Mouse (Mus musculus): ENCODE results near the gene Cluh. TPM values are rescaled to one million over a fixed set of nuclear protein-coding genes. Genes with fewer than 3 reads are reported as not detected.

Gene Cluh
- total RNA-seq, 2 experiments from 2014 or later = 66.9 to 70.0 TPM

GRCm38 (mm10) chr11:74648676-74649075, 619 bp upstream of the Cluh start:
- DNase-seq = no peak

- DNase-seq = peak in 1 of 2 experiments; percentile 41
Observed at GRCm38 (mm10) chr11:74649647-74650551, 604 bp downstream of the Cluh start.

- no peak for DNase-seq
Observed at GRCm38 (mm10) chr11:74650576-74651100, 1.3 kb downstream of the Cluh start.

- DNase-seq = peak; percentile 20 to 45
Observed at GRCm38 (mm10) chr11:74652791-74653191, 3.5 kb downstream of the Cluh start.

GRCm38 (mm10) chr11:74653385-74653784, 4.1 kb downstream of the Cluh start:
- DNase-seq = no peak

GRCm38 (mm10) chr11:74655941-74656340, 6.6 kb downstream of the Cluh start:
- no peak for DNase-seq

- no peak for DNase-seq
Observed at GRCm38 (mm10) chr11:74660336-74660735, 11.0 kb downstream of the Cluh start.

GRCm38 (mm10) chr11:74661641-74662040, 12.3 kb downstream of the Cluh start:
- peak in 1 of 2 experiments; percentile 1 for DNase-seq

- peak in 1 of 2 experiments; percentile 1 for DNase-seq
Observed at GRCm38 (mm10) chr11:74662221-74662620, 12.9 kb downstream of the Cluh start.

- no peak for DNase-seq
Observed at GRCm38 (mm10) chr11:74664279-74664678, 15.0 kb downstream of the Cluh start.

- DNase-seq = no peak
Observed at GRCm38 (mm10) chr11:74664906-74665305, 15.6 kb downstream of the Cluh start.

GRCm38 (mm10) chr11:74665631-74666283, 16.5 kb downstream of the Cluh start:
- no peak for DNase-seq

GRCm38 (mm10) chr11:74666284-74666652, 17.0 kb downstream of the Cluh start:
- DNase-seq = no peak

GRCm38 (mm10) chr11:74666776-74667581, 17.7 kb downstream of the Cluh start:
- DNase-seq = no peak

- no peak for DNase-seq
Observed at GRCm38 (mm10) chr11:74667582-74668010, 18.3 kb downstream of the Cluh start.

GRCm38 (mm10) chr11:74668466-74668865, 19.2 kb downstream of the Cluh start:
- no peak for DNase-seq

GRCm38 (mm10) chr11:74668971-74669370, 19.7 kb downstream of the Cluh start:
- DNase-seq = no peak

GRCm38 (mm10) chr11:74670151-74670550, 20.9 kb downstream of the Cluh start:
- DNase-seq = no peak

GRCm38 (mm10) chr11:74671013-74671412, 21.7 kb downstream of the Cluh start:
- no peak for DNase-seq

- no peak for DNase-seq
Observed at GRCm38 (mm10) chr11:74671839-74672238, 22.5 kb downstream of the Cluh start.

GRCm38 (mm10) chr11:74672901-74673513, 23.7 kb downstream of the Cluh start:
- DNase-seq = no peak

- DNase-seq = no peak
Observed at GRCm38 (mm10) chr11:74673561-74673960, 24.3 kb downstream of the Cluh start.

Data from layer of hippocampus, postnatal 36 days (tissue).